Mouse (Mus musculus) embryonic facial prominence, embryonic 11.5 days (tissue): ENCODE results near the gene Ttc38. TPM values are rescaled to one million over a fixed set of nuclear protein-coding genes. Genes with fewer than 3 reads are reported as not detected.

Source experiments
- ATAC-seq: fragments of 200-750 bp; cut with Nextera tagmentation; replicated peaks from 2 replicates; pipeline ENCODE4 v1.8.0; 2017; ENCODE audit warnings: low read depth; ENCODE audit not compliant: insufficient number of reproducible peaks, low FRiP score, low TSS enrichment
- DNase-seq: peaks from one replicate; pipeline ENCODE4 v3.0.0-alpha.2; 2015; ENCODE audit warnings: low spot score
- H3K27ac ChIP-seq: fragments of 300-500 bp; sonication (generic); replicated peaks from 2 replicates; pipeline ENCODE4 v1.5.1; 2014; ENCODE audit warnings: mild to moderate bottlenecking, low read depth, low read length, control low read depth
- H3K27me3 ChIP-seq: fragments of 300-500 bp; sonication (generic); 2 replicates; pipeline ENCODE4 v1.6.1; 2014; ENCODE audit warnings: mild to moderate bottlenecking, low read length, moderate library complexity, mixed read lengths; ENCODE audit not compliant: control insufficient read depth, insufficient read depth
- H3K36me3 ChIP-seq: fragments of 300-500 bp; sonication (generic); replicated peaks from 2 replicates; pipeline ENCODE4 v1.6.1; 2014; ENCODE audit warnings: low read depth, mild to moderate bottlenecking, low read length, moderate library complexity, mixed read lengths; ENCODE audit not compliant: control insufficient read depth, insufficient read depth
- H3K4me1 ChIP-seq: fragments of 300-500 bp; sonication (generic); 2 replicates; pipeline ENCODE4 v1.6.1; 2014; ENCODE audit warnings: low read length, mixed read lengths; ENCODE audit not compliant: control insufficient read depth, insufficient read depth
- H3K4me2 ChIP-seq: fragments of 300-500 bp; sonication (generic); 2 replicates; pipeline ENCODE4 v1.6.1; 2014; ENCODE audit warnings: low read depth, mild to moderate bottlenecking, control low read depth, low read length, moderate library complexity
- H3K4me3 ChIP-seq: fragments of 300-500 bp; sonication (generic); 2 replicates; pipeline ENCODE4 v1.5.1; 2014; ENCODE audit warnings: low read depth, low read length, control low read depth
- H3K9ac ChIP-seq: fragments of 300-500 bp; sonication (generic); replicated peaks from 2 replicates; pipeline ENCODE4 v1.6.1; 2014; ENCODE audit warnings: mild to moderate bottlenecking, control low read depth, low read length
- H3K9me3 ChIP-seq: fragments of 300-500 bp; sonication (generic); replicated peaks from 2 replicates; pipeline ENCODE4 v1.6.1; 2016; ENCODE audit warnings: mild to moderate bottlenecking, low read length, inconsistent platforms, mixed read lengths; ENCODE audit not compliant: control insufficient read depth
- WGBS: fragments of 180-500 bp; shearing (Covaris S2); extraction: QIAGEN DNeasy Blood & Tissue Kit; methylation state at CpG from one replicate; pipeline ENCODE4 v1.1.7; 2014; 5-methylcytosine and 5-hydroxymethylcytosine counted together
- polyA plus RNA-seq: library from polyadenylated mRNA; unstranded; fragments of >200 nt; fragmentation: Nextera tagmentation; extraction: Ambion mirVana; gene quantifications from 2 replicates; pipeline ENCODE4 v1.2.1, GENCODE M21; 2014

The Ttc38 gene
- polyA plus RNA-seq, 1 experiment from 2014 or later: 3.2 TPM

DNA sequence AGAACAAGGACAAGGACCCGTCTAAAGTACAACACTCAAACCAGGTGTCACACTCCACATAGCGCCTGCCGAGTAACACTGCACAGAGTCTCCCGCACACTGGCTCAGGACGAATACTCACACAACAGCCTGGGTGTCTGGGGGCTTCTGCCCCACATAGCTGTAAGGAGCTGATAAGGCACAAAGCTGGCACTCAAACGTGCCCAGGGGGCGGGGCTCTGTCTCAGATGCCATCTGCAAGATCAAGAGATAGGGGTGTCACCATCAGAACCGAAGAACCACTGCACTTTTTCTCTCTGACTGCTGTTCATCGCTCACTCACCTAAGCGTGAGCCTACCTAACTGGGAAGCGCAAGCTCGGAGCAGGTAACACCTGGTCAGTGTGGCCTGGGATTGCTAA lies 23.0 kb upstream of the Ttc38 start:
- H3K4me3 ChIP-seq: no peak overlapping the region
- H3K36me3 ChIP-seq: no peaks in the 10 kb centered on the region
- peaks cover 3% of the 10 kb centered on the region; the same call in 1 of the 2 replicates for H3K4me1 ChIP-seq
- H3K27me3 ChIP-seq: no peaks in the 10 kb centered on the region
- DNase-seq (no peak), ATAC-seq (no peak)
- H3K9ac ChIP-seq: no peak overlapping the region
- no peaks in the 10 kb centered on the region for H3K9me3 ChIP-seq
- WGBS: 88% methylated on average over 12 of the region's 12 CpGs
- H3K4me2 ChIP-seq: no peak overlapping the region
- H3K27ac ChIP-seq: no peak overlapping the region

DNA sequence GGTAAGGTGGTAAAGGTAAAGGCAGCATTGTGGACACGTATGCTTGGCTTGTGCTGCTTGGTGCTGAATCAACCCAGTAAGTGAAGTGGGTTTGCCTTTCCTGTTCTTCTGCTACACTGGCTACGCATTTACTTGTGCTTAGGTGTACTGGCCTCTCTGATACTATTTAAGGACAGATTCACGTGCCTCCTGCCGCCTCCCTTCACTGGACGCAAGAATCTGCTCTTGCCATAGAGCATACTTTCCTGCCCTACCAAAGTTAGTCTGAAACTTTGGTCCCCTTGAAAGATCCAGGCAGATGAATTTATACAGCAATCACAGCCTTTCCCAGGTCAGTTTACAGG lies 21.7 kb upstream of the Ttc38 start:
- H3K27me3 ChIP-seq: no peaks in the 10 kb centered on the region
- H3K4me2 ChIP-seq: peak overlapping the region; percentile 93
- H3K27ac ChIP-seq: no peak overlapping the region
- no peaks in the 10 kb centered on the region for H3K36me3 ChIP-seq
- peak overlapping the region; percentile 85; the same call in 1 of the 2 replicates for H3K9ac ChIP-seq
- peaks cover 3% of the 10 kb centered on the region; the same call in 1 of the 2 replicates for H3K4me1 ChIP-seq
- ATAC-seq (no peak), DNase-seq (no peak)
- H3K9me3 ChIP-seq: no peaks in the 10 kb centered on the region
- WGBS: 86% methylated on average over 5 of the region's 5 CpGs
- no peak overlapping the region; the same call in 1 of the 2 replicates for H3K4me3 ChIP-seq

DNA sequence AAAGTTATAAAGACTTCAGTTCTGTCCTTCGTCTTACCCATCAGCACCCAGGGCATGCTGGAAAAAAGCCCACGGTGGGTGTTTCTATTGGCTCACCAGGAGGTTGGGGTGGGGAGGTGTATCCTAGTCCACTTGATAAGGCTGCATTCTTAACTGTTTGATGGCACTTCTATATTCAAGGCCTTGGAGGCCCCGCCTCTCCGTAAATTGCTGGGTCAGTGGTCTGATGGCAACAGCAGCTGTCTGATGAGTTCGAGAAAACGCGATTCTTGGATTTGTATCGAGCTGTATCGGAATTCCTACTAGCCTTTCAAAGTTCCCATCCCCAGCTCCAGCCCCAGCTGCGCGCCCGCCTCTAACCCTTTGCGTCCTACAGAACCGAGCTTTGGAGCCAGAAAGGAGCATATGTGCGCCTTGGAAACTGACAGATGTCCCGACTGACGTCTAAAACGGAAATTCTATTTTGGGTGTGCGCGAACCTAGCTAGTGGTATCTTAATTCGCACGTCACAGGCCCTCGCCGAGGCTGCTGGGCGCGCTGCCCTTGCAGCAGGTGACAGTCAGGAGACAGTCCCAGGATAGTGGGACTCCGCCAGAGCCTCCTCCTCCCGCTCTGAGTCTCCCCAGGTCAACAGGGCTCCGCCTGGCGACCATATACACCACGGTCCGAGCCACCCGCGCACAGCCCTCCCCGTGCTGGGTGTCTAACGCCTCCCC lies 21.1 kb upstream of the Ttc38 start:
- WGBS: 7% methylated on average over 36 of the region's 36 CpGs

DNA sequence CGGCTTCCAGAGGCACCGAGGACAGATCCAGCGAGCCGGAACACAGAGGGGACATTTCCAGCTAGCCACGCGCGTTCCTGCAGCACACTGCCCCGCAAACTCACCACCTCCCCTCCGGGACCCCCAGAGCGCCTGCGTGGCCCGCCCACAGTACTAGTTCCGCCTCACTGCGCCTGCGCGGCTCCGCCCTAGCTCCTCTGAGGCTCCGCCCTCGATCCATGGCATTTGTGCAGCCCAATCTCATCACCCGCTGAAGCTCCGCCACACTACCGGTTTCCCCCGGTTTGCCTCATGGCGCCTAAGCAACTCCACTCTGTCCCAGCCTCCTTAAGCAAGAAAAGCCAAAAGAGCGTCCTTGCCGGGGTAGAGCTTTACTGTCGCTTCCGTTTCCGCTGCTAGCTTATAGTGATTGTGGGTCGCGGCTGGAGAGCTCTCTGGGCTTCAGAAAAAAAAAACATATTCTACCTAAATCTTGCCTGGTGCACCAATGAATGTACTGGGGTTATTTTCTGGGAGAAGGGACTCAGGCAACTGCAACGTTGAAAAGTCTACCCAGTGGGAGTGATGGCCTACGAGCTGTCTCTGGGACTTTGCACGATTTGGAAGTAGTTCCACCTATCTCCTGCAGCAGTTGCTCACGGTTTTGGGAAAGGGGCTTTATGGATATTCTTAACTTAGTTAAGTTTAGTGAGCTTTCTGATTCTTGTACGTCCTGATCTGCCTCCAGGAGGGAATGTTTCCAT lies 20.4 kb upstream of the Ttc38 start, which contains the start of gene Cdpf1:
Gene Cdpf1, minus strand, starts transcription at position 163 of the 743 bp plus-strand sequence.
- WGBS: 4% methylated on average over 36 of the region's 36 CpGs
- H3K4me1 ChIP-seq: peaks cover 3% of the 10 kb centered on the region; the same call in 1 of the 2 replicates
- peak within 1 kb of the TSS; percentile 93 for H3K4me2 ChIP-seq
- no peaks in the 10 kb centered on the region for H3K27me3 ChIP-seq
- no peaks in the 10 kb centered on the region for H3K9me3 ChIP-seq
- ATAC-seq (peak; percentile 92), DNase-seq (peak; percentile 99)
- peak within 1 kb of the TSS; percentile 72 for H3K27ac ChIP-seq
- H3K4me3 ChIP-seq: peak within 1 kb of the TSS; percentile 79
- H3K36me3 ChIP-seq: no peaks in the 10 kb centered on the region
- peak within 1 kb of the TSS; percentile 85 for H3K9ac ChIP-seq

More for the DNA sequence above, 21.1 kb upstream of the Ttc38 start:
- Histone ChIP-seq H3K9ac (peak overlapping the region; percentile 85), H3K4me1 (peaks cover 3% of the 10 kb centered on the region; the same call in 1 of the 2 replicates), H3K27ac (no peak overlapping the region), H3K4me2 (peak overlapping the region; percentile 93), H3K27me3 (no peaks in the 10 kb centered on the region), H3K36me3 (no peaks in the 10 kb centered on the region), H3K4me3 (peak overlapping the region; percentile 79), H3K9me3 (no peaks in the 10 kb centered on the region)
- DNase-seq: peak; percentile 14
- ATAC-seq: peak; percentile 83

DNA sequence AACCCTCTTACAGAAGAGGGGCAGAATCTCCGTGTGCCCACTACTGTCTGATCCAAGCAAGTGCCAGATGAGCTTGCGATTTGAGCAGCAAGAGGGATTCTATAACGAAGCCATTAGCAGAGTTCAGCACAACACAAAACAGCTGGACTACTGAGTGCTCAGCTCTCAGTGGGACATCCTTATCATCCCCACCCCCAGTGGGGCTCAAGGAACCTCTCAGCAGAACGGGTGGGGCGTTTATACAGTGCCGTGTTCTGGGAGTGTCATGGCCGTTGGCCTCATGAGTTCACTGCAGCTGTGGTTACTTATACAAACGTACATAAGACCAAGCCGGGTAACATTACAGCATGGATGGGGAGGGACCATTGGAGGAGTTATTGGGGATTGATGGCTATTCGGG lies 18.7 kb upstream of the Ttc38 start:
- Histone ChIP-seq H3K4me2 (no peak overlapping the region), H3K27ac (no peak overlapping the region), H3K9ac (no peak overlapping the region), H3K27me3 (no peaks in the 10 kb centered on the region), H3K9me3 (no peaks in the 10 kb centered on the region), H3K4me1 (peaks cover 3% of the 10 kb centered on the region; the same call in 1 of the 2 replicates), H3K4me3 (no peak overlapping the region), H3K36me3 (no peaks in the 10 kb centered on the region)
- ATAC-seq: no peak
- WGBS: 71% methylated on average over 10 of the region's 10 CpGs
- no peak for DNase-seq

DNA sequence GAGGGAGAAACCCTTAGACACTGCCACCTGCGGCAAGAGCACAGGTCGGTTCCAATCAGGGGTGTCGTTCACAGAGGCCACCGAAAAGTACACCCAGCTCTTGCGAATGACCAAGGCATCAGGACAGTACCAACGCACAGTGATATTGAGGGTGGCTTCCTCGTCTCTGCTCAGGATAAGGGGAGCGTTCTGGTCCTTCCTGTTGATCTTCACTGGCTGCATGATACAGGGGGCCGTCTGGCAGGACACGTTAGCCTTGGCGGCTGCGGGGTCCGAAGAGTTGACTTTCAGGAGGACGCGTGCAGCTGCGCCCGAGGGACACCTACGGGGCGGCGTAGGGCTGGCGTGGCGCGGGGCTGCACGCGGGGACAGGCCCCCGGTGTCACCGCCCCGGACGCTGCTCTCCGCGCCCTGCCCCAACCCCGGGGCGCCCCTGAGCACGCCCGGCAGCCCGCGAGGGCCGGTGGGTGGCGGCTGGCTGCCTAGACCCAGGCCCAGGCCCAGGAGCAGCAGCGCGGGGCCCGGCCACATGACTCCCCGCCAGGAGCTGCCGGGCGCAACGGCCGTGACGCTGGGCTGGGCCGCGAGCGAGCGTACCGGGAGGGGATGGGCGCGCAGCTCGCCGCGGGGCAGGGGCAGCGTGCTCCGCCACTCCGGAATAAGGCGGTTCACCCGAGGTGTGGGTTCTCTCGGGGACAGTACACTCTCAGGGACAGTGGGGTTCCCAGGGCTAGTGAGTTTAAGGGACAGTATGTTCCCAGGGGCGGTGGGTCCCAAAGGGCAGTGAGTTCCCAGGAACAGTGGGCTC lies 10.7 kb upstream of the Ttc38 start, which contains the start of gene Pkdrej:
Gene Pkdrej, minus strand, starts transcription at position 532 of the 808 bp plus-strand sequence.
- Histone ChIP-seq H3K36me3 (no peaks in the 10 kb centered on the region), H3K27ac (no peak within 1 kb of the TSS), H3K4me2 (peak within 1 kb of the TSS; percentile 98), H3K4me3 (peak within 1 kb of the TSS; percentile 49), H3K9me3 (no peaks in the 10 kb centered on the region), H3K27me3 (peaks cover 2% of the 10 kb centered on the region; the same call in 1 of the 2 replicates), H3K4me1 (no peaks in the 10 kb centered on the region), H3K9ac (peak within 1 kb of the TSS; percentile 85)
- peak; percentile 37 for DNase-seq
- ATAC-seq: peak; percentile 67; the same call in 1 of the 2 replicates
- WGBS: 1% methylated on average over 64 of the region's 65 CpGs

DNA sequence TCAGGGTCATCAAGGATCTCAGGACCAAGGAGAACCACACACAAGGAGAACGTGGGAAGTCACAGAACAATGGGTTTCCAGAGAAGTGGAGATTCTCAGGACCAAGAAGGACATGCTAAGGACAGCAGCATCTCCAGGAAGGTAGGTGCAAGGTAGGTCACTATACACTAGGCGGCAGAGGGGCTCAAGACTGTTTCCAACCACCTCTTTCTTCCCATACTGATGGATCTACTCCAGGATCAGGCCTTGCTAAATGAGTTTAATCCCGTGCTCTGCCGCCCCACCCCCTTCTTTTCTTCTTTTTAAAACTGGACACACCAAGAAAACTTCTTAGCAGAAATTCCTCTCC lies 10.1 kb upstream of the Ttc38 start:
- DNase-seq: peak; percentile 47
- no peak for ATAC-seq
- H3K36me3 ChIP-seq: no peaks in the 10 kb centered on the region
- peak overlapping the region; percentile 98 for H3K4me2 ChIP-seq
- no peak overlapping the region for H3K27ac ChIP-seq
- no peaks in the 10 kb centered on the region for H3K9me3 ChIP-seq
- H3K9ac ChIP-seq: peak overlapping the region; percentile 85
- peaks cover 2% of the 10 kb centered on the region; the same call in 1 of the 2 replicates for H3K27me3 ChIP-seq
- H3K4me1 ChIP-seq: no peaks in the 10 kb centered on the region
- 13% methylated on average over 4 of the region's 4 CpGs for WGBS
- peak overlapping the region; percentile 49 for H3K4me3 ChIP-seq
